7 mouse cellular contexts compared by ENCODE assay signal in the genomic region with DNA sequence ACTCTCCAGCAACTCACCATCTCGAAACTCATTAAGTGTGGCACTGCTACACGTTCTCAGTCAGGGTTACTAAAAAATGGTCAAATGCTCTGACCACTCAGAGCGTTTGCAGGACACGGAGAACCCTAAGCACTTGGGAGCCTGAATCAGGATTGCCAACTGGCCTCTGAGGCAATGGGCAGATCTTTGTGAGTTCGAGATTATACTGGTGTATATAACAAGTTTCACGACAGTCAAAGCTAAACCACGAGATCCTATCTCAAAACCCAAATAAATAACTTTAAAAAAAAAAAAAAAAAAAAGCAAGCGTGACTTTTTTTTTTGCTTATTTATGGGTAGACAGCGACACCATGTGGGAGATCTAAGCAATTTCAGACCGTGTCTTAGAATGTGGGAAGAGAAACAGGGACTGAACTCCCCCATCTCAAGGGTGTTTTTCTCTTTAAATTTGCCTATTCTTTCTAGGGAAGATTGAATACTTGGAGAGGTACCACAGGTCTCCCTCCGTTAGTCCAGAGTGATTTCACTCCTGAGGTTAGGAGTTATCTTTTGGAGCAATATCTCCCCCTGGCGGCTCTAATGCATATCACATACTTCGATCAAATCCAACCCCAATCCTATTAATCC. TPM values are rescaled to one million over a fixed set of nuclear protein-coding genes. Genes with fewer than 3 reads are reported as not detected.
DNase-seq lines count a peak whose midpoint lies in the region; ATAC-seq and TF ChIP-seq lines count a peak whose summit lies in the region.

No protein-coding gene starts in this region.

- peak overlapping the region; percentile 78 for H3K4me3 ChIP-seq in E14TG2a.4 (replicated peaks; ENCODE audit: low read length)
- H3K4me3 ChIP-seq in heart, embryonic 12.5 days: peak overlapping the region; percentile 49

- peak overlapping the region; percentile 81 for H3K4me2 ChIP-seq in heart, embryonic 12.5 days

- ATAC-seq in heart, embryonic 12.5 days (ENCODE audit: insufficient number of reproducible peaks, low FRiP score): no peak

- WGBS in heart, embryonic 12.5 days: 4% methylated on average over 13 of the region's 13 CpGs

- H3K9ac ChIP-seq in heart, embryonic 12.5 days: peak overlapping the region; percentile 68

- peak; percentile 85 for DNase-seq in 416B (ENCODE audit: low read depth)
- peak; percentile 54 to 69 for DNase-seq in cerebellum, postnatal 25 days
- DNase-seq in kidney, postnatal 10 days: peak; percentile 70
- peak; percentile 36 for DNase-seq in lung, postnatal 25 days (ENCODE audit: low spot score)
- DNase-seq in retina, postnatal 7 days (ENCODE audit: low read depth, low spot score): peak; percentile 53

- H3K36me3 ChIP-seq in E14TG2a.4 (ENCODE audit: insufficient read depth, low read length): 0 out of 2 replicates have a peak, but pooled peaks cover 4% of the 10 kb centered on the region
- no peaks in the 10 kb centered on the region for H3K36me3 ChIP-seq in heart, embryonic 12.5 days

- H3K27me3 ChIP-seq in E14TG2a.4 (ENCODE audit: insufficient read depth, low read length): no peaks in the 10 kb centered on the region
- H3K27me3 ChIP-seq in heart, embryonic 12.5 days (replicated peaks): peaks cover 36% of the 10 kb centered on the region

- no peaks in the 10 kb centered on the region for H3K9me3 ChIP-seq in E14TG2a.4 (ENCODE audit: low read length)
- no peaks in the 10 kb centered on the region for H3K9me3 ChIP-seq in heart, embryonic 12.5 days (replicated peaks)

- H3K4me1 ChIP-seq in E14TG2a.4 (replicated peaks; ENCODE audit: low read depth, low read length): peaks cover 50% of the 10 kb centered on the region
- peaks cover 10% of the 10 kb centered on the region for H3K4me1 ChIP-seq in heart, embryonic 12.5 days (replicated peaks)

- peak; percentile 65 for TF ChIP-seq CTCF in E14TG2a.4 (conservative IDR thresholded peaks at IDR 0.05; ENCODE audit: low read length)

- no peak overlapping the region for H3K27ac ChIP-seq in heart, embryonic 12.5 days (ENCODE audit: poor library complexity, severe bottlenecking)

RNA-seq across cellular contexts. Expression of a gene that starts 2.8 kb away (rescaled TPM):
- 0.06 TPM in 1 of 2 replicates, not detected in the other for polyA plus RNA-seq in heart, embryonic 12.5 days (2016; fragmentation: Nextera tagmentation; extraction: Ambion mirVana)

RNA-seq across cellular contexts. Expression of a gene that starts 8.7 kb away (rescaled TPM):
- 0.24 TPM in 1 of 2 replicates, not detected in the other for polyA plus RNA-seq in heart, embryonic 12.5 days (2016; fragmentation: Nextera tagmentation; extraction: Ambion mirVana)

RNA-seq across cellular contexts. Expression of a gene that starts 11.1 kb away (rescaled TPM):
- 0.80 and 1.1 TPM in 2 replicates for polyA plus RNA-seq in heart, embryonic 12.5 days (2016; fragmentation: Nextera tagmentation; extraction: Ambion mirVana)

RNA-seq across cellular contexts. Expression of a gene that starts 15.2 kb away (rescaled TPM):
- 25.4 and 27.1 TPM in 2 replicates for polyA plus RNA-seq in heart, embryonic 12.5 days (2016; fragmentation: Nextera tagmentation; extraction: Ambion mirVana)

RNA-seq across cellular contexts. Expression of a gene that starts 18.6 kb away (rescaled TPM):
- 408 and 409 TPM in 2 replicates for polyA plus RNA-seq in heart, embryonic 12.5 days (2016; fragmentation: Nextera tagmentation; extraction: Ambion mirVana)
